Mouse (Mus musculus): ENCODE data around the gene Wdr74. TPM values are rescaled to one million over a fixed set of nuclear protein-coding genes. Genes with fewer than 3 reads are reported as not detected.
"Not testable (repeated sequence)": the region's sequence is repeated elsewhere in the genome, so short reads cannot be mapped to it uniquely, and the experiment has no call there.

The Wdr74 gene
- polyA plus RNA-seq, 1 experiment: 18.3 TPM

DNA sequence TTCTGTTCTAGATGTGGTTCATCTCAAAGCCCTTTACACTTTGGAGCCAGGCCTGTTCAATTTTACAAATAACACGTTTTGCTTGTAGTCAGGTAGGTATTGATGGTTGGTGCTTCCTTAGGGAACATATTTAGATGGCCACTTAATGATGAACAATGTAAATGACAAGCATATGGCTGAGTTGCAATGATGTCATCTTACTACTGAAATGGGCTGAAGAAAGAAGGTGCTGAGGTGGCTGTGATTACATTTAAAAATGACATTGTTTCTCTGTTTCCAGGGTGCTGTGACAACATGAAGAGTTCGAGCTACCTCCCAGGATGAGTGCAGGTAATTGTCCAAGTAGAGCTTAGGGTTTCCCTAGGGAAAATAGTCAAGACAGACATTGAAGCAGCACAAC lies 11.2 kb upstream of the Wdr74 start:
- Histone ChIP-seq H3K4me3 (ENCODE audit: control insufficient read depth, low read depth, low read length) (no peak overlapping the region), H3K27me3 (ENCODE audit: control insufficient read depth, insufficient read depth, low read length) (no peaks in the 10 kb centered on the region), H3K36me3 (ENCODE audit: control insufficient read depth, insufficient read depth, low read length) (peaks cover 1% of the 10 kb centered on the region), H3K27ac (ENCODE audit: control insufficient read depth, insufficient read depth, low read depth, low read length) (no peak overlapping the region), H3K4me1 (ENCODE audit: control insufficient read depth, insufficient read depth, low read length) (no peaks in the 10 kb centered on the region; the same call in 1 of the 2 replicates)
- no peak for TF ChIP-seq POLR2A (IDR thresholded peaks at IDR 0.05; ENCODE audit: control insufficient read depth, low read depth, low read length)
- TF ChIP-seq CTCF (IDR thresholded peaks at IDR 0.05; ENCODE audit: control insufficient read depth, insufficient read depth, insufficient replicate concordance, low read depth, low read length): no peak

DNA sequence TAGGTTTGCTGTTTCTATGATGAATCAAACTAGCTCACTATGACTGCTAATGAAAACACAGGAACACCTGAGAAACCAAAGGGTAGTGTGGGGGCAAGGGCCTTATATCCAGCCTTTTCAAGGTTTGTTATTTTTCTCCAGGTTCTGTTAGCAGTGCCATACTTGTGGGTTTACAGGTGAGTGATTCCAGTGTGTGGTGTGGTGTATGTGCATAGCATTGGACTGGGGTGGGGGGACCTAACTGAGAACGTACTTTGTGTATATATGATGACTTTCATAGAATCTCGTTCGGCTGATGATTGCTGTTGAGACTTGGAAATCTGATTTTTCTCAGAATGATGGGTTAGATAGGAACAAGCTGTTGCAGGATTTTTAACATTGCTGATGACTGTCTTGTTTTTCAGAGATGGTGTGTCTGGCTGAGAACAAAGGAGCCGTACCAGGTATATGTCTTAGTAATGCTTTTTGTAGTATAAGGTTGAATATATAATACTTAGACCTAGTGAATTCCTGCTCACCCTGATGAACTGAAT lies 10.5 kb upstream of the Wdr74 start:
- Histone ChIP-seq H3K27me3 (ENCODE audit: control insufficient read depth, insufficient read depth, low read length) (no peaks in the 10 kb centered on the region), H3K36me3 (ENCODE audit: control insufficient read depth, insufficient read depth, low read length) (peaks cover 1% of the 10 kb centered on the region), H3K27ac (ENCODE audit: control insufficient read depth, insufficient read depth, low read depth, low read length) (no peak overlapping the region), H3K4me3 (ENCODE audit: control insufficient read depth, low read depth, low read length) (no peak overlapping the region), H3K4me1 (ENCODE audit: control insufficient read depth, insufficient read depth, low read length) (no peaks in the 10 kb centered on the region; the same call in 1 of the 2 replicates)
- TF ChIP-seq POLR2A (IDR thresholded peaks at IDR 0.05; ENCODE audit: control insufficient read depth, low read depth, low read length) (no peak), CTCF (IDR thresholded peaks at IDR 0.05; ENCODE audit: control insufficient read depth, insufficient read depth, insufficient replicate concordance, low read depth, low read length) (no peak)

DNA sequence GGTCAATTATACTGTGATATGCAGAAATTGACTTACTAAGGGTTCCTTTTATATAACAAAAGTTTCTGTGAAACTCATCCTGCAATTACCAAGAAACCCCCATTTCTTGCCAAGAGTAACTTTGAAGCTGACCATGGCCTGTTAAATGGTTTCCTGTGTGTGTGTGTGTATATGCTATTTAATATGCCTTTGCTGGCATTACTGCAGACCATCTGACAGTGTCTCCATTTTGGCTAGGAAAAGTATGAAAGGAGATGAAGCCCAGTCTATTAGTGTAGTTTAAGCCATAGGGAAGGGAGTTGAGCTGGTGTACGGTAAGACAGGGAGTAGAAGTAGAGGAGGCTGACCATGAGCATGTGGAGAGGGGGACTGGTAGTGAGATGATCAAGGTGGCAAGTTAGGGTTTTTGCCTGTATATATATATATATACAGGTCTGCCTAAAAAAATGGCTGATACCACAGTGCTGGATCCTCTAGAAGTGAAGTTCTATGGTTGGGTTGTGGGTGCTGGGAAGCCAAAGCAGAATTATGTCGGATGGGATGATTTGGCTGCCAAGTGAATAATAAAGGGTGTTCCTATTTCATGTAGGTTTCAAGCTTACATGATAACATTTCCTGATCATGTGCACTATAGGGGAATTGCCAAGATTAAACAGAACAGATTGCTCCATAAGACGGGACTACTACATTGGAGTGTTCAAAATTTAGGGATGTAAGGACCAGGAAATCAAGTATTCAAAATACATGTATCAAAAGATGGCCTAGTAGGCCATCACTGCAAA lies 8.8 kb upstream of the Wdr74 start:
- TF ChIP-seq CTCF (IDR thresholded peaks at IDR 0.05; ENCODE audit: control insufficient read depth, insufficient read depth, insufficient replicate concordance, low read depth, low read length) (no peak), POLR2A (IDR thresholded peaks at IDR 0.05; ENCODE audit: control insufficient read depth, low read depth, low read length) (no peak)
- no peaks in the 10 kb centered on the region for H3K27me3 ChIP-seq (ENCODE audit: control insufficient read depth, insufficient read depth, low read length)
- H3K27ac ChIP-seq (ENCODE audit: control insufficient read depth, insufficient read depth, low read depth, low read length): no peak overlapping the region

DNA sequence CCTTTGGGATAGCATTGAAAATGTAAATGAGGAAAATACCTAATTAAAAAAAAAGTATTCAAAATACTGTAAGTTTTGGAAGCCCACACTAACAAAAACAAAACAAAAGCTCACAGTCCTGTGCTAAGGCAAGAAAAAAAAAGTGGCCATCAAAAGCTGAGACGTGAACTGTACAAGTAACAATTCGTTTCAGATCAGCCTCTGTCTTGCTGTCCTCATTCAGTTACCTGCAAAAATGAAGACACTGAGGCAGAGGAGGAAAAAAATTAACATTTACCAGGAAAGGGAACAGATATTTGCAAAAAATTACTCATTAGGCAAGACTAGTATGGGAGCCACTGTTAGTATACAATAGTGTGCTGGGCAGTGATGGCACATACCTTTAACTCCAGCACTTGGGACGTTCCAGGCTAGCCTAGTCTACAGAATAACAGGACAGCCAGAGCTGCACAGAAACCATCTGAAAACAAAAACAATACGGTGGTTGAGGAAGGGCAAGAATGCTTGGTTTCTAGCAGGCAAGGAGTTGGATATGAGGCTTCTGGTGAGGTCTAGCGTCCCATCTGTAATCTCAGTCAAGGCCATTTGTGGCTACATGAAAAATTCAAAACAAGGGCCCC lies 8.0 kb upstream of the Wdr74 start:
- no peak overlapping the region for H3K4me3 ChIP-seq (ENCODE audit: control insufficient read depth, low read depth, low read length)
- no peak overlapping the region for H3K27ac ChIP-seq (ENCODE audit: control insufficient read depth, insufficient read depth, low read depth, low read length)
- H3K36me3 ChIP-seq (ENCODE audit: control insufficient read depth, insufficient read depth, low read length): peaks cover 1% of the 10 kb centered on the region
- H3K27me3 ChIP-seq (ENCODE audit: control insufficient read depth, insufficient read depth, low read length): no peaks in the 10 kb centered on the region
- TF ChIP-seq POLR2A (IDR thresholded peaks at IDR 0.05; ENCODE audit: control insufficient read depth, low read depth, low read length) (no peak), CTCF (IDR thresholded peaks at IDR 0.05; ENCODE audit: control insufficient read depth, insufficient read depth, insufficient replicate concordance, low read depth, low read length) (no peak)
- no peaks in the 10 kb centered on the region; the same call in 1 of the 2 replicates for H3K4me1 ChIP-seq (ENCODE audit: control insufficient read depth, insufficient read depth, low read length)

More for the DNA sequence above, 8.8 kb upstream of the Wdr74 start:
- Histone ChIP-seq H3K36me3 (ENCODE audit: control insufficient read depth, insufficient read depth, low read length) (peaks cover 1% of the 10 kb centered on the region), H3K4me1 (ENCODE audit: control insufficient read depth, insufficient read depth, low read length) (no peaks in the 10 kb centered on the region; the same call in 1 of the 2 replicates), H3K4me3 (ENCODE audit: control insufficient read depth, low read depth, low read length) (no peak overlapping the region)

DNA sequence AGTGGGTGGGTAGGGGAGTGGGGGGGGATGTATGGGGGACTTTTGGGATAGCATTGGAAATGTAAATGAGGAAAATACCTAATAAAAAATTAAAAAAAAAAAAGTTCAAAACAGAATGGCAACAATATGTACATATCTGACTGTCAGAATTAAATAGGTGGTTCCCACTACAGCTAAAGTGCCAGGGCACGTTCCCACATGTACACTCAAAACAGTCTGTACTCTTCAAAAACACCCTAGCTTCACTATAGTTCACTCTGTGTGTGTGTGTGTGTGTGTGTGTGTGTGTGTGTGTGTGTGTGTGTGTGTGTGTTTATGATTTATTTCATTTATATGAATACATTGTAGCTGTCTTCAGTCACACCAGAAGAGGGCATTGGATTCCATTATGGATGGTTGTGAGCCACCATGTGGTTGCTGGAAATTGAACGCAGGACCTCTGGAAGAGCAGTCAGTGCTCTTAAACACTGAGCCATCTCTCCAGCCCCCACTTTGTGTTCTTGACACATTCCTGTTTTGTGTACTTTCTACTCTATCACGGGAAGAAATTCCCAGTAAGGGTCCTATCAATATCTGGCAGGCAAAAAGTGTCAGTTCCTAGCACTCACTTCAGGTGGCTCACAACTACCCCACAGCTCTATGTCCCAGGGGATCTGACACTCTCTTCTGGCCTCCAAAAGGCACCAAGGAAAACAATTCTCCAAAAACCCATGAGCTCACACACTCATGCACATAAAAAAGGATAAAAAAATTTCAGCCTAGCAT lies 7.1 kb upstream of the Wdr74 start:
- not testable (repeated sequence) for H3K27me3 ChIP-seq (ENCODE audit: control insufficient read depth, insufficient read depth, low read length); H3K36me3 ChIP-seq (ENCODE audit: control insufficient read depth, insufficient read depth, low read length); H3K4me3 ChIP-seq (ENCODE audit: control insufficient read depth, low read depth, low read length); H3K27ac ChIP-seq (ENCODE audit: control insufficient read depth, insufficient read depth, low read depth, low read length); H3K4me1 ChIP-seq (ENCODE audit: control insufficient read depth, insufficient read depth, low read length)

DNA sequence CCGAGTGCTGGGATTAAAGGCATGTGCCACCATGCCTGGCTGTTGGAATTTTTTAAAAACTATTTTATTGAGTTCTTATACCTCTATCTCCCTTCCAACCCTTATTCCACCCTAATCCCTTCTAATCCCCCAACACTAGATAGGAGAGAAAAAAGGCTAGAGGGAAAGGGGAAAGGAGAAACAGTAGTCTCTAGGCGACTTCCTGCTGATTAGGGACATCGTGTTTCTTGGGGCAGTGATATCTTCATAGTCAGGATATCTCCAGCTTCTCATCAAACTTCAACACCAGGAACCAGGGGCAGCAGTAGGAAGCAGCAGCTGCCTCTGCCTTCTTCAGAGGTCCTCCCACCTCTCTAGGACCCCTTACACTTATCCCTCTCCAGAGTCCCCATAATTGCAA lies 1.3 kb upstream of the Wdr74 start:
- Histone ChIP-seq H3K4me1 (ENCODE audit: control insufficient read depth, insufficient read depth, low read length) (no peaks in the 10 kb centered on the region), H3K4me3 (ENCODE audit: control insufficient read depth, low read depth, low read length) (no peak overlapping the region), H3K27me3 (ENCODE audit: control insufficient read depth, insufficient read depth, low read length) (no peaks in the 10 kb centered on the region), H3K36me3 (ENCODE audit: control insufficient read depth, insufficient read depth, low read length) (no peaks in the 10 kb centered on the region; the same call in 1 of the 2 replicates), H3K27ac (ENCODE audit: control insufficient read depth, insufficient read depth, low read depth, low read length) (no peak overlapping the region)
- no peak for TF ChIP-seq CTCF (IDR thresholded peaks at IDR 0.05; ENCODE audit: control insufficient read depth, insufficient read depth, insufficient replicate concordance, low read depth, low read length)
- no peak for TF ChIP-seq POLR2A (IDR thresholded peaks at IDR 0.05; ENCODE audit: control insufficient read depth, low read depth, low read length)

DNA sequence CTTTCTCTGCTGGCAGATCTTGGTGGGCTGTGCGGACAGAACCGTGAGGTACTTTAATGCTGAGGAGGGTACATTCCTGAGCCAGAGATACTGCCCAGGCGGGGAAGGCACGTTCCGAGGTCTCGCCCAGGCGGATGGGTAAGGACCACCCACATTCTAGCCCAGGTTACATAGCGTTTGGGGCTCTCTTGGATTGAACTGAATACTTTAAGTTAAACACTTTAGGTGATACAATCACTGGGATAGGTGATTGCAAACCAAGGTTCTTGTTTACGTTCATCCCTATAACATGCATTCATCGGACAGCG lies 487 bp downstream of the Wdr74 start:
- H3K4me1 ChIP-seq (ENCODE audit: control insufficient read depth, insufficient read depth, low read length): peaks cover 8% of the 10 kb centered on the region
- peak overlapping the region; percentile 46 for H3K27ac ChIP-seq (ENCODE audit: control insufficient read depth, insufficient read depth, low read depth, low read length)
- peak overlapping the region; percentile 90 for H3K4me3 ChIP-seq (ENCODE audit: control insufficient read depth, low read depth, low read length)
- H3K36me3 ChIP-seq (ENCODE audit: control insufficient read depth, insufficient read depth, low read length): no peaks in the 10 kb centered on the region; the same call in 1 of the 2 replicates
- H3K27me3 ChIP-seq (ENCODE audit: control insufficient read depth, insufficient read depth, low read length): no peaks in the 10 kb centered on the region
- no peak for TF ChIP-seq POLR2A (IDR thresholded peaks at IDR 0.05; ENCODE audit: control insufficient read depth, low read depth, low read length)
- no peak for TF ChIP-seq CTCF (IDR thresholded peaks at IDR 0.05; ENCODE audit: control insufficient read depth, insufficient read depth, insufficient replicate concordance, low read depth, low read length)
